Comparison of ENCODE assay signal across 8 mouse cellular contexts in genomic region chr17:25273706-25274501, GRCm38 (mm10). TPM values are rescaled to one million over a fixed set of nuclear protein-coding genes. Genes with fewer than 3 reads are reported as not detected.
DNase-seq lines count a peak whose midpoint lies in the region; ATAC-seq lines count a peak whose summit lies in the region.

No protein-coding gene starts in this region.

- peak overlapping the region; percentile 71 for H3K4me3 ChIP-seq in forebrain, embryonic 10.5 days
- peak overlapping the region; percentile 75 for H3K4me3 ChIP-seq in heart, embryonic 15.5 days
- H3K4me3 ChIP-seq in liver, embryonic 15.5 days (replicated peaks): peak overlapping the region; percentile 98
- H3K4me3 ChIP-seq in neural tube, embryonic 12.5 days: peak overlapping the region; percentile 97

- peak; percentile 96 for DNase-seq in CD8-positive naive resting alpha-beta T cell, adult 2 months (ENCODE audit: low read depth in 2 of 2, low spot score in 2 of 2)
- peak; percentile 98 for DNase-seq in c-Kit-positive CD71-negative TER-119-negative erythroid progenitor cells, embryonic 14.5 days (ENCODE audit: low read depth)
- peak; percentile 94 for DNase-seq in forebrain, embryonic 10.5 days (ENCODE audit: extremely low spot score, low spot score)
- peak; percentile 94 to 97 for DNase-seq in kidney, postnatal 25 days
- DNase-seq in telencephalon, adult 2 months (ENCODE audit: low read depth, low spot score): peak; percentile 99

- peak; percentile 84 for ATAC-seq in heart, embryonic 15.5 days (replicated peaks; ENCODE audit: insufficient number of reproducible peaks, insufficient read depth, low FRiP score, low read depth)
- peak; percentile 79 for ATAC-seq in liver, embryonic 15.5 days (ENCODE audit: insufficient read depth)
- ATAC-seq in neural tube, embryonic 12.5 days (ENCODE audit: low FRiP score, low read depth): peak; percentile 87

- peak overlapping the region; percentile 85 for H3K4me2 ChIP-seq in heart, embryonic 15.5 days
- H3K4me2 ChIP-seq in liver, embryonic 15.5 days: peak overlapping the region; percentile 85
- H3K4me2 ChIP-seq in neural tube, embryonic 12.5 days (replicated peaks): peak overlapping the region; percentile 97

- H3K27ac ChIP-seq in forebrain, embryonic 10.5 days: peak overlapping the region; percentile 100
- H3K27ac ChIP-seq in heart, embryonic 15.5 days: peak overlapping the region; percentile 98
- peak overlapping the region; percentile 97 for H3K27ac ChIP-seq in liver, embryonic 15.5 days (replicated peaks)
- peak overlapping the region; percentile 97 for H3K27ac ChIP-seq in neural tube, embryonic 12.5 days

- peak overlapping the region; percentile 94 for H3K9ac ChIP-seq in heart, embryonic 15.5 days
- peak overlapping the region; percentile 99 for H3K9ac ChIP-seq in liver, embryonic 15.5 days
- H3K9ac ChIP-seq in neural tube, embryonic 12.5 days: peak overlapping the region; percentile 99

- WGBS in forebrain, embryonic 10.5 days: under 1% methylated on average over 45 of the region's 45 CpGs
- WGBS in heart, embryonic 15.5 days: 1% methylated on average over 39 of the region's 45 CpGs
- whole genome bisulfite sequencing in liver, embryonic 15.5 days (ENCODE audit: insufficient replicate concordance): under 1% methylated on average over 44 of the region's 45 CpGs
- WGBS in neural tube, embryonic 12.5 days: under 1% methylated on average over 44 of the region's 45 CpGs

- no peaks in the 10 kb centered on the region for H3K27me3 ChIP-seq in forebrain, embryonic 10.5 days (ENCODE audit: poor library complexity, severe bottlenecking)
- no peaks in the 10 kb centered on the region for H3K27me3 ChIP-seq in heart, embryonic 15.5 days
- H3K27me3 ChIP-seq in liver, embryonic 15.5 days: peaks cover 11% of the 10 kb centered on the region
- H3K27me3 ChIP-seq in neural tube, embryonic 12.5 days (replicated peaks): no peaks in the 10 kb centered on the region

- peaks cover 40% of the 10 kb centered on the region for H3K4me1 ChIP-seq in forebrain, embryonic 10.5 days
- H3K4me1 ChIP-seq in heart, embryonic 15.5 days (replicated peaks): peaks cover 34% of the 10 kb centered on the region
- H3K4me1 ChIP-seq in liver, embryonic 15.5 days (replicated peaks): peaks cover 47% of the 10 kb centered on the region
- H3K4me1 ChIP-seq in neural tube, embryonic 12.5 days: peaks cover 32% of the 10 kb centered on the region

- peaks cover 30% of the 10 kb centered on the region for H3K36me3 ChIP-seq in forebrain, embryonic 10.5 days (replicated peaks)
- H3K36me3 ChIP-seq in heart, embryonic 15.5 days: peaks cover 7% of the 10 kb centered on the region
- H3K36me3 ChIP-seq in liver, embryonic 15.5 days (replicated peaks): peaks cover 28% of the 10 kb centered on the region
- H3K36me3 ChIP-seq in neural tube, embryonic 12.5 days: peaks cover 14% of the 10 kb centered on the region

- no peaks in the 10 kb centered on the region for H3K9me3 ChIP-seq in forebrain, embryonic 10.5 days
- no peaks in the 10 kb centered on the region for H3K9me3 ChIP-seq in heart, embryonic 15.5 days (replicated peaks)
- H3K9me3 ChIP-seq in liver, embryonic 15.5 days (replicated peaks): no peaks in the 10 kb centered on the region
- no peaks in the 10 kb centered on the region for H3K9me3 ChIP-seq in neural tube, embryonic 12.5 days

RNA-seq across cellular contexts. Expression of gene Ube2i, which starts 0.5 kb away (rescaled TPM):
- 919 and 925 TPM in 2 replicates for polyA plus RNA-seq in forebrain, embryonic 10.5 days (2016; fragmentation: Nextera tagmentation; extraction: Ambion mirVana)
- polyA plus RNA-seq in heart, embryonic 15.5 days (2015; fragmentation: Nextera tagmentation; extraction: Ambion mirVana): 322 and 354 TPM in 2 replicates
- 214 and 242 TPM in 2 replicates for polyA plus RNA-seq in liver, embryonic 15.5 days (2015; fragmentation: Nextera tagmentation; extraction: Ambion mirVana)
- 726 and 737 TPM in 2 replicates for polyA plus RNA-seq in neural tube, embryonic 12.5 days (2016; fragmentation: Nextera tagmentation; extraction: Ambion mirVana)

RNA-seq across cellular contexts. Expression of gene Baiap3, which starts 17.7 kb away (rescaled TPM):
- polyA plus RNA-seq in forebrain, embryonic 10.5 days (2016; fragmentation: Nextera tagmentation; extraction: Ambion mirVana): 0.53 and 0.59 TPM in 2 replicates
- polyA plus RNA-seq in heart, embryonic 15.5 days (2015; fragmentation: Nextera tagmentation; extraction: Ambion mirVana): 0.34 and 1.7 TPM in 2 replicates
- polyA plus RNA-seq in liver, embryonic 15.5 days (2015; fragmentation: Nextera tagmentation; extraction: Ambion mirVana): 0.30 and 0.58 TPM in 2 replicates
- 2.3 and 4.0 TPM in 2 replicates for polyA plus RNA-seq in neural tube, embryonic 12.5 days (2016; fragmentation: Nextera tagmentation; extraction: Ambion mirVana)

RNA-seq across cellular contexts. Expression of gene Prss34, which starts 24.3 kb away (rescaled TPM):
- not detected in 2 replicates for polyA plus RNA-seq in forebrain, embryonic 10.5 days (2016; fragmentation: Nextera tagmentation; extraction: Ambion mirVana)
- 0.73 and 0.98 TPM in 2 replicates for polyA plus RNA-seq in heart, embryonic 15.5 days (2015; fragmentation: Nextera tagmentation; extraction: Ambion mirVana)
- polyA plus RNA-seq in liver, embryonic 15.5 days (2015; fragmentation: Nextera tagmentation; extraction: Ambion mirVana): 3.8 TPM in 2 replicates
- polyA plus RNA-seq in neural tube, embryonic 12.5 days (2016; fragmentation: Nextera tagmentation; extraction: Ambion mirVana): not detected in 2 replicates

RNA-seq across cellular contexts. Expression of gene Tsr3, which starts 33.9 kb away (rescaled TPM):
- polyA plus RNA-seq in forebrain, embryonic 10.5 days (2016; fragmentation: Nextera tagmentation; extraction: Ambion mirVana): 70.2 and 76.1 TPM in 2 replicates
- 24.7 and 31.2 TPM in 2 replicates for polyA plus RNA-seq in heart, embryonic 15.5 days (2015; fragmentation: Nextera tagmentation; extraction: Ambion mirVana)
- 18.9 and 19.1 TPM in 2 replicates for polyA plus RNA-seq in liver, embryonic 15.5 days (2015; fragmentation: Nextera tagmentation; extraction: Ambion mirVana)
- polyA plus RNA-seq in neural tube, embryonic 12.5 days (2016; fragmentation: Nextera tagmentation; extraction: Ambion mirVana): 66.7 and 67.0 TPM in 2 replicates

RNA-seq across cellular contexts. Expression of gene Gnptg, which starts 34.0 kb away (rescaled TPM):
- 57.2 and 60.0 TPM in 2 replicates for polyA plus RNA-seq in forebrain, embryonic 10.5 days (2016; fragmentation: Nextera tagmentation; extraction: Ambion mirVana)
- 20.4 and 27.1 TPM in 2 replicates for polyA plus RNA-seq in heart, embryonic 15.5 days (2015; fragmentation: Nextera tagmentation; extraction: Ambion mirVana)
- polyA plus RNA-seq in liver, embryonic 15.5 days (2015; fragmentation: Nextera tagmentation; extraction: Ambion mirVana): 19.5 and 21.6 TPM in 2 replicates
- polyA plus RNA-seq in neural tube, embryonic 12.5 days (2016; fragmentation: Nextera tagmentation; extraction: Ambion mirVana): 67.1 and 71.3 TPM in 2 replicates

Comparison
In these comparisons a context has a peak if more than half of its experiments do, and no peak if none do; other contexts are left out.
1. Peak in every context shown above with its lines: DNase-seq, ATAC-seq, H3K4me3 ChIP-seq and H3K27ac ChIP-seq.